Mouse (Mus musculus) right cerebral cortex, postnatal 4 days (tissue): ENCODE results near the gene Enox1.
"Not testable (repeated sequence)": the region's sequence is repeated elsewhere in the genome, so short reads cannot be mapped to it uniquely, and the experiment has no call there.

ENCODE experiments used
- DNase-seq: peaks from one replicate; pipeline ENCODE4 v3.0.0-alpha.2; 2022

Gene Enox1

GRCm38 (mm10) chr14:77529201-77529600 is 372.6 kb downstream of the Enox1 start:
- no peak for DNase-seq

DNA sequence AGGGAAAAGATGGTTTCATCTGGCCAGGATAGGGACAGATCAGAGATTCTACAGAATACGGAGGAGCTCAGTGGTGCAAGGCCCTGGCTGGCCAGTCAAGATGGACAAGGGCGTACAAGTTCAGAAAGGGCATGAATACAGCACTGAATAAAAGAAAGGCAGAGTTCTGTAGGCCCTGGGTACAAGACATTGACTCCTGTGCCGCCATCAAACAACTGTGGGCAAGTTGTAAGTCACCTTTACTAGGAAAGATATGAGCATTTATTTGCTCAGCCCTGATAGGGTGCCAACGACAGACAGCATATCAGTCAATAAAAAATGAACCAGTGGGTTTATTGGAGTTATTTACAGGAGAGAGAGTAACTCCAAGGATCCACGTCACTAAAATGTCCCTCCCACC is 373.1 kb downstream of the Enox1 start:
- no peak for DNase-seq

- no peak for DNase-seq
These were observed 377.1 kb downstream of the Enox1 start for GRCm38 (mm10) chr14:77533638-77534037.

DNA sequence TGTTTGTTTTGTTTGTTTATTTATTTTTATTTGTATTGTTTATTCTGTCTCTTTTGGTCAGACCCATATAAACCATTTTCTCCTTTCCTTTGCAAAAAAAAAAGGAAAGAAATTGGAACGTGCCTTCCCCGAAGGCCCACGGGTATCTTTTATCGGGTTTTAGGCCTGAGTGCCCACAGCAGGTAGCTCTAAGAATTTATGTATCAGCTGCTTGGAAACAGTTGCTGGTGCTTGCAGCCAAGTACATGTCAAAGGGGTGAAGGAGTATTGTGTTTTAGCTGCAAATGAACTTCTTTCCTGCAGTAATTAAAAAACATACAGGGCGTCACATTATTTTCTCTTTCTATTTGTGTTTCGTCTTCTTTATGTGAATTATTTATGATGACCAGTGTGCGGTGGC is 377.6 kb downstream of the Enox1 start:
- DNase-seq, result no peak

GRCm38 (mm10) chr14:77536592-77536991 is 380.0 kb downstream of the Enox1 start:
- no peak for DNase-seq

DNA sequence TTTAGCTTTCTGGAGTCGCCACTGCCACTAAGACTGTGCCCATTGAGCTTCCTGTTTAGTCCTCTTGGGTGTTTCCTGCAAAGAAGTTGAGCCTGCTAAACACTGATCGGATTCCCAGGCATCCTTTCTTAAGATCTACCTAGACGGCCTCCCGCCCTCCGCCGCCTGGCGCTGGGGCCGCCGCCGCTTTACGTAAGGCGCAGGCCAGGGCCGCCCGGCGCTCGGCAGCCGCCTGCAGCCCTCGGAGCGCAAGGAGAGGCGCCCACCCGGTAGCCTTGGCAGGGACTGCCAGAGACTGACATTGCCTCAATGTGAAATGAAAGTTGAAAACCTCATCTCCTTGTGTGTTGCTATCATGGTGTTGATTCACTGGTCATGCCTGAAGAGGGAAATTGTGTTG is 383.0 kb downstream of the Enox1 start:
- not testable (repeated sequence) for DNase-seq

GRCm38 (mm10) chr14:77541925-77542324 is 385.4 kb downstream of the Enox1 start:
- no peak for DNase-seq

GRCm38 (mm10) chr14:77546531-77547274 is 390.1 kb downstream of the Enox1 start:
- peak; percentile 37 for DNase-seq

- no peak for DNase-seq
These were observed 390.8 kb downstream of the Enox1 start for GRCm38 (mm10) chr14:77547351-77547750.

DNA sequence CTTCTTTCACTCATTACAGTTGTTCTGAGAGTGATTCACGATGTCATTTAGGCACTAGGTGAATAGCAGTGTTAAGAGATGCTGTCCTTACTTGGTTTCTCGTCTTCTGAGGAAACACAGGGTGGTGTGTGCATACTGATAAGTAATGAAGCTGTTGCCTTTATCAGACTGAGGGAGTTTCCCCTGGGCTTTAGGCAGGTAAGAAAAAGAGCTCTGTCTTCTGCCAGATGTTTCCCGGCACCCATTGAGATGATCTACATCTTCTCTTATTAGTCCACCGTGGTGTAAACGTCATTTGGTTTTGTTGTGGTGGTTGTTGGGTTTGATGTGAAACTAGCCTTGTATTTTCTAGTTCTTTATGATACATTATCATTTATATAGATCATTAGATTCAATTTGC is 392.4 kb downstream of the Enox1 start:
- DNase-seq, result no peak

DNA sequence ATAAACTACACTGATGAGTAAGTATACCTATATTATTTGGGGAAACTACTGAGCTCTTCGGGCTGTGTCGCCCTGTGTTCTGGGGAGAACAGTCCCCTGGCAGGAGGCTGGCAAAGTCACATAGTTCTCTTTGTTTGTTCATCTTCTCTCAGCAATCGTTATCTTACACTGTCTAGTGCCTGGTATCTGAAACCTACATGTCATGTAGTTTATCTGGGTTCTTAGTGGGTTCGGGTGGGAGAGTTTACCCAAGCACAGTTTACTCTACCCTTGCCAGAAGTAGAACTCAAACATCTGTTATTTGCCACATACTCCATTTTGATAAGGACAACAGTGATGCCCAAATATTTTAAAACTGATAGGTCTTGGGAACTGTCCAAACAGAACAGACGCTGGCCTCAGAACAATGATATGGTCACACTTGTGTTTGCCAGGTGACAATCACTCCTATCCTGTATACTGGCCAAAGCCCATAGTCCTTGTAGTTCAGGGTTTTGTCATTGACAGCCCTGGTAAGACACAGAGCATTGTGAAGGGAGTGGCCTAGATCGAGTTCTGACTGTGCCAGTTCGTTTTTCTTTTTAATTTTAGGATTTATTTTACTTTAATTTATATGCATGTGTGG is 401.0 kb downstream of the Enox1 start:
- DNase-seq, result no peak

DNA sequence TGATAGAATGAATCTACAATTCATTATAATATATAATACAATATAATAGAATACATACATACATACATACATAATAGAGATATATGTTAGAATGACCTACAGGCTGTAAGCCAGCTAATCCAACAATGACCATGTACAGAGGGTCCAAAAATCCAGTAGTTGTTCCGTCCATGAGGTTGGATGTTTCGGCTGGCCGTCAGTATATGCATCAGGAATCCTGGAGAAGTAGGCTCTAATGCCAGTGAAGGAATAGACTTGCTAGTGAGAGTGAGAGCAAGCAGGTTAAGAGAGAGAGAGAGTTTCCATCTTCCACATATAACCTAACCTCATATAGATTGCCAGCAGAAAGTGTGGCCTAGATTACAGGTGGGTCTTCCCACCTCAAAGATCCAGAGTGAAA is 402.3 kb downstream of the Enox1 start:
- no peak for DNase-seq

- no peak for DNase-seq
These were observed 403.2 kb downstream of the Enox1 start for GRCm38 (mm10) chr14:77559792-77560191.

- no peak for DNase-seq
These were observed 405.4 kb downstream of the Enox1 start for GRCm38 (mm10) chr14:77561808-77562583.

- no peak for DNase-seq
These were observed 407.4 kb downstream of the Enox1 start for GRCm38 (mm10) chr14:77563922-77564321.

- no peak for DNase-seq
These were observed 410.6 kb downstream of the Enox1 start for GRCm38 (mm10) chr14:77567120-77567519.

- no peak for DNase-seq
These were observed 417.9 kb downstream of the Enox1 start for GRCm38 (mm10) chr14:77574436-77574835.

DNA sequence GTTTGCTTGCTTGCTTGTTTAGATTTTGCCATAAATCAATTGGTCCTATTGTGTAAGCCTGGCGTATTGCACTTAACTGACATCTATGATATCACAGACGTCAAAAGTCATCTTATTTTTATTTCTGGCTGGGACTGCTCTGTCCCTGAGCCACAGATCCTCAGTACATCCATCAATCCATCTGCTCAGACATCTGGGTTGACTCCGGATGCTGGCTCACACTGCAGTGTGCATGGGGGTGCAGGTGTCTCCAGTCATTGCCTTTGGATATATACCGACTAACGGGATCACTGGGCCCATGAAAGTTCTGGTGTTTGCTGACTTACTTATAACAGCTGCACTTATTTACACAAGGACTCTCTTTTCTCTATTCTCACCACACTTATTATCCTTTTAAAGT is 419.8 kb downstream of the Enox1 start:
- DNase-seq, result no peak

GRCm38 (mm10) chr14:77577481-77578251 is 421.1 kb downstream of the Enox1 start:
- DNase-seq, result no peak

- DNase-seq, result no peak
These were observed 421.8 kb downstream of the Enox1 start for GRCm38 (mm10) chr14:77578355-77578754.

- DNase-seq, result no peak
These were observed 423.8 kb downstream of the Enox1 start for GRCm38 (mm10) chr14:77580106-77580936.

- DNase-seq, result no peak
These were observed 424.3 kb downstream of the Enox1 start for GRCm38 (mm10) chr14:77580937-77581270.
